ENCODE assay signal across 9 mouse cellular contexts in genomic region chr5:140567321-140567720, GRCm38 (mm10). TPM values are rescaled to one million over a fixed set of nuclear protein-coding genes. Genes with fewer than 3 reads are reported as not detected.
DNase-seq lines count a peak whose midpoint lies in the region; ATAC-seq and TF ChIP-seq lines count a peak whose summit lies in the region.
"Had no signal": no experiment of that assay in that cellular context is flagged by ENCODE, and none has a peak within 500 bp of the region (broad histone marks: within the 10 kb centered on the region; RNA-seq: fewer than 3 reads in every experiment).

No protein-coding gene starts in this region.

- no peaks in the 10 kb centered on the region for H3K9me3 ChIP-seq in neural tube, embryonic 12.5 days
- H3K9me3 ChIP-seq in erythroblast, embryonic 14.5 days (ENCODE audit: control insufficient read depth, low read length), result no peaks in the 10 kb centered on the region
- H3K9me3 ChIP-seq in lung, embryonic 14.5 days (ENCODE audit: low read depth, low read length), result no peaks in the 10 kb centered on the region
- no peaks in the 10 kb centered on the region for H3K9me3 ChIP-seq in hindbrain, embryonic 13.5 days

- WGBS in neural tube, embryonic 12.5 days, result 52% methylated on average over 11 of the region's 11 CpGs
- WGBS in lung, embryonic 14.5 days, result 47% methylated on average over 11 of the region's 11 CpGs
- WGBS in hindbrain, embryonic 13.5 days, result 65% methylated on average over 11 of the region's 11 CpGs

- no peak overlapping the region for H3K4me2 ChIP-seq in neural tube, embryonic 12.5 days (replicated peaks)
- no peak overlapping the region for H3K4me2 ChIP-seq in lung, embryonic 14.5 days
- no peak overlapping the region for H3K4me2 ChIP-seq in hindbrain, embryonic 13.5 days

- H3K4me3 ChIP-seq in neural tube, embryonic 12.5 days, result no peak overlapping the region
- peak overlapping the region; percentile 46 for H3K4me3 ChIP-seq in erythroblast, embryonic 14.5 days (replicated peaks)
- H3K4me3 ChIP-seq in lung, embryonic 14.5 days (ENCODE audit: low read depth, low read length), result no peak overlapping the region
- H3K4me3 ChIP-seq in hindbrain, embryonic 13.5 days, result no peak overlapping the region

- H3K27ac ChIP-seq in neural tube, embryonic 12.5 days, result no peak overlapping the region
- no peak overlapping the region for H3K27ac ChIP-seq in lung, embryonic 14.5 days (ENCODE audit: low read depth)
- no peak overlapping the region for H3K27ac ChIP-seq in hindbrain, embryonic 13.5 days

- H3K4me1 ChIP-seq in neural tube, embryonic 12.5 days, result peaks cover 22% of the 10 kb centered on the region
- peaks cover 62% of the 10 kb centered on the region for H3K4me1 ChIP-seq in erythroblast, embryonic 14.5 days (ENCODE audit: control insufficient read depth)
- H3K4me1 ChIP-seq in lung, embryonic 14.5 days (ENCODE audit: insufficient read depth), result peaks cover 9% of the 10 kb centered on the region
- H3K4me1 ChIP-seq in hindbrain, embryonic 13.5 days (replicated peaks), result peaks cover 32% of the 10 kb centered on the region

- no peak overlapping the region for H3K9ac ChIP-seq in neural tube, embryonic 12.5 days
- no peak overlapping the region for H3K9ac ChIP-seq in lung, embryonic 14.5 days
- H3K9ac ChIP-seq in hindbrain, embryonic 13.5 days, result no peak overlapping the region

- no peak for DNase-seq in neural tube, embryonic 10.5 days (ENCODE audit: extremely low spot score, low spot score)
- peak; percentile 71 for DNase-seq in adrenal gland, adult 2 months
- DNase-seq in kidney, adult 9 months, result peak; percentile 63
- peak; percentile 58 for DNase-seq in lung, embryonic 14.5 days
- DNase-seq in splenic B cell, adult 2 months (ENCODE audit: low read depth, low spot score), result peak; percentile 70

- 0 out of 2 replicates have a peak, but pooled peaks have one; percentile 37 for ATAC-seq in neural tube, embryonic 12.5 days (ENCODE audit: low FRiP score, low read depth)
- ATAC-seq in lung, embryonic 14.5 days (ENCODE audit: insufficient read depth), result peak; percentile 39; the same call in 1 of the 2 replicates
- ATAC-seq in hindbrain, embryonic 13.5 days (ENCODE audit: low FRiP score), result no peak

- no peaks in the 10 kb centered on the region for H3K36me3 ChIP-seq in neural tube, embryonic 12.5 days
- H3K36me3 ChIP-seq in erythroblast, embryonic 14.5 days (ENCODE audit: control insufficient read depth), result no peaks in the 10 kb centered on the region
- no peaks in the 10 kb centered on the region for H3K36me3 ChIP-seq in lung, embryonic 14.5 days (ENCODE audit: insufficient read depth)
- no peaks in the 10 kb centered on the region for H3K36me3 ChIP-seq in splenic B cell, adult 2 months (ENCODE audit: control insufficient read depth, insufficient read depth, low read length, poor library complexity, severe bottlenecking)
- no peaks in the 10 kb centered on the region for H3K36me3 ChIP-seq in hindbrain, embryonic 13.5 days

- TF ChIP-seq CTCF in lung, embryonic 14.5 days (IDR thresholded peaks at IDR 0.05; ENCODE audit: low read depth), result no peak

- no peaks in the 10 kb centered on the region for H3K27me3 ChIP-seq in neural tube, embryonic 12.5 days (replicated peaks)
- H3K27me3 ChIP-seq in erythroblast, embryonic 14.5 days (ENCODE audit: control insufficient read depth), result peaks cover 2% of the 10 kb centered on the region; the same call in 1 of the 2 replicates
- H3K27me3 ChIP-seq in lung, embryonic 14.5 days (ENCODE audit: insufficient read depth, low read length), result no peaks in the 10 kb centered on the region
- H3K27me3 ChIP-seq in splenic B cell, adult 2 months (ENCODE audit: control insufficient read depth, insufficient read depth, low read length, poor library complexity, severe bottlenecking), result no peaks in the 10 kb centered on the region
- 0 out of 2 replicates have a peak, but pooled peaks cover 5% of the 10 kb centered on the region for H3K27me3 ChIP-seq in hindbrain, embryonic 13.5 days

RNA-seq across cellular contexts. Expression of gene Grifin, which starts 2.5 kb away (rescaled TPM):
- not detected in 2 replicates for polyA plus RNA-seq in neural tube, embryonic 12.5 days (2016; fragmentation: Nextera tagmentation; extraction: Ambion mirVana)
- total RNA-seq in adrenal gland, adult 2 months (2021), result not detected
- not detected in 2 replicates for polyA plus RNA-seq in adrenal gland, adult 2 months (2012; rRNA removed)
- polyA plus RNA-seq in erythroblast, embryonic 14.5 days (2012), result 5.4 and 6.1 TPM in 2 replicates
- polyA plus RNA-seq in lung, embryonic 14.5 days (2014; fragmentation: Nextera tagmentation; extraction: Ambion mirVana), result not detected in 2 replicates
- polyA plus RNA-seq in hindbrain, embryonic 13.5 days (2015; fragmentation: Nextera tagmentation; extraction: Ambion mirVana), result not detected in 2 replicates
- total RNA-seq: gastrocnemius, postnatal 4 days had no signal

RNA-seq across cellular contexts. Expression of gene Lfng, which starts 39.8 kb away (rescaled TPM):
- polyA plus RNA-seq in neural tube, embryonic 12.5 days (2016; fragmentation: Nextera tagmentation; extraction: Ambion mirVana), result 30.5 and 34.5 TPM in 2 replicates
- 10 to 100 TPM in 1 of 2 experiments, 1 to 10 TPM in 1; 9.5 to 14.5 TPM for total RNA-seq in adrenal gland, adult 2 months (2021)
- 59.0 and 60.2 TPM in 2 replicates for polyA plus RNA-seq in adrenal gland, adult 2 months (2012; rRNA removed)
- 2.6 and 3.7 TPM in 2 replicates for polyA plus RNA-seq in erythroblast, embryonic 14.5 days (2012)
- polyA plus RNA-seq in lung, embryonic 14.5 days (2014; fragmentation: Nextera tagmentation; extraction: Ambion mirVana), result 20.5 and 22.0 TPM in 2 replicates
- 22.9 and 27.1 TPM in 2 replicates for polyA plus RNA-seq in hindbrain, embryonic 13.5 days (2015; fragmentation: Nextera tagmentation; extraction: Ambion mirVana)
